Mouse (Mus musculus) naive thymus-derived CD4-positive, alpha-beta T cell, adult 2 months (primary cell): Measurements from ENCODE around the gene Msl3l2.
A peak's percentile ranks its signal among the peaks of the same experiment; 100 is the strongest.

Experiments used
- DNase-seq: peaks from one replicate; pipeline ENCODE4 v3.0.0-alpha.2; 2011; ENCODE audit warnings: low read depth

Msl3l2 gene

DNA sequence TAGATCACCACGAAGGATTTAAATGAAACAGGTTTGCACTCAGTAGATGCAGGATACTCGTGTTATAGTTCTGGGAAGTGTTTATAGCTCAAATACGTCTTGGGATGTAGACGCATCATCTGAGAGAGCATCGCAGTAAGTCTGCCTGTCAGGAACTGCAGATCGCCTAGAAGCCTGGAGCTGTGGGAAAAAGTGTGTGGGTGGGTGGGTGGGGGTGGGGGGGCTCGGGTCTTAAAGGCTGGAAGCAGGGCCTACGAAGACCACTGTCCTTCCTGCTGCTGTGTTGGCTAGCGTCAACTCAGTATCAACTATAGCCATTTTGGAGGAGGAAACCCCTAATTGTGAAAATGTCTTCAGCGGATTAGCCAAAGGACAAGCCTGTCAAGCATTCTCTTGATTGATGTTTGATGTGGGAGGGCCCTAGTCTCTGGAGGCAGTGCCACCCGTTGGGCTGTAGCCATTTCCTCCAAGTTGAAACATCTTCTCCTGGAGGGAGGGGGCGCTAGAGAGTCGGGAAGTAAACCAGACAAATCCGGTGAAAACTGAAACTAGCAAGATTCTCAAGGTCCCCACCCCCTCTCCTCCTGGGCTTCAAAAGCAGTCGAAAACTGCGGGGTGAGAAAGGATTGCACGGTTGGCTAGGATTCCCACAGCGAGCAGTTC is at the start of gene Msl3l2:
Gene Msl3l2, plus strand, starts transcription at position 585 of the 663 bp plus-strand sequence.
- peak; percentile 91 for DNase-seq

DNA sequence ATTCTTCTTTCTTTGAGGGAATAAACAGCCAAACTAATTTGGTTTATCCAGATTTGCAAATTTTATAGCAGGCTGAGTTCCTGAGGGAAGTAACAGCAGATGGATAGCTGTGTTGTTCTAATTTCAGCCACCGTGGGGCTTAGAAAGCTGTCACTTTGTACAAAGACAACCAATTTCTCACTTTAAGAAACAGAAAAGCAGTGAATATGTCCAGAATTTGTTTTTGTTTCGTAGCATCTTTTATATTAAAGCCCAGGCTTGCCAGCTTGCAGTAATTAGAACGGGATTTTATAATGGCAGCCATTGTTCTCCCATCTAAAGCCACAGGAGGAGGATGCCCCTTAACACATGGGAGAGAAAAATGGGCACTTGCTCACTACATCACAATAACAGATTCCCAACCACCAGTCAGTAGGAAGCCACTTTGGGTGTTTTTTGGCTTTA is 47.7 kb upstream of the Msl3l2 start:
- no peak for DNase-seq

DNA sequence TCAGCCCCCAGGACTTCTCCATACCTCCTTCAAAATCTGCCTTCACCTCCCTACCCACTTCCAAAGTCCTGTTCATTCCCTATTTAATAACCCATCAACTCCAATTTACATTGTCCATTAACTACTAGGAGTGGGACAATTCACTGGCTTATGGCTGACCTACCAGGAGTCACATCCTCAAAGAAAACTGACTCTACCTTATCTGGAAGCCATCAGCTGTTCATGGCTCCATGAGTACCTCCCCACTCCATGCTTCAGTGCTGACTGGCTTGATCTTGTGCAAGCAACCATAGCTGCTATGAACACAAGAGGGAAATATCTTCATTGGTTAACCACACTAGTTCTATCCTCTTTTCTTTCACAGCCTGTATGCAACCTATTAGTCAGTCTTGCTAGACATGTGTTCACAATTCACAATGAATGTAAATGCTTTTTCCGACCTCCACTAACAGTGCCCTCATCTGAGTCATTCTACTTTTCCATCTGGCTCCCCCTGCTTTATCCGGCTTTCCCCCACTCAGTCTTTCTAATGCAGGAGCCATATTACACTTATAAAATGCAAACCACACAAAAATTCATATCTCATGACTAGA is 45.4 kb upstream of the Msl3l2 start:
- no peak for DNase-seq

DNA sequence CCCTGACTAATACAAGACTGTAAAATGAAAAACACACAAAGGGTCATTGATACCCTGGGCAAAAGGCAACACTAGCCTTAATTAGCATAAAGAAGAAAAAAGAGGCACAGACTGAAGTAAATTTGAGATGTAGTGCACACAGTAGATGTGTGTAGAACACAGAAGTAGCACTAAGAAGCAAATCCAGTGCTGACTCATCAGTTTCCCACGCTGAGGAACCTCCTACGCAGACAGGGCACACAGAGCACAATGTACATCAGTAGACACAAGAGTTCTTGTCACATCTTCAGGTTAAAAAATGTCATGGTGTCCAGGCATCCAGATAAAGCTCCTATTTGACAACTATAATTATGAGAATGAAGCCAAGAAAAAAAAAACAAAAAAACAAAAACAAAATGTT is 44.0 kb upstream of the Msl3l2 start:
- no peak for DNase-seq

DNA sequence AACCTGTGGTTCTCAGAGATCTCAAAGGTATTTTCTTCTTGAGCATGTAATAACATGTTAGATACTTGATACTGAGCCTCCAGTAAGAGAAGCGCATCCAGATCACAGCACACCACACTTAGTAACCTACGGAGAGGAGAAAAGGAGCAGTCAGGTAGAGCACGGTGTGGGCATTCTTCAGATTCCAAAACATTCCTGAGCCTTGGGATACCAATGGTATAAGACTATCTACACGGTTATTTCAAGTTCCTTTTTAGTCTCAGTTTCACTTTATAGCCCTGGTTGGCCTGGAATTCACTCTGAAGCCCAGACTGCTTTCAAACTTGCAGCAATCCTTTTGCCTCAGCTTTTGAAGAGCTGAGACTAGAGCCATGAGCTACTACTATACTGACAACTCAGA is 17.0 kb upstream of the Msl3l2 start:
- DNase-seq, result no peak

DNA sequence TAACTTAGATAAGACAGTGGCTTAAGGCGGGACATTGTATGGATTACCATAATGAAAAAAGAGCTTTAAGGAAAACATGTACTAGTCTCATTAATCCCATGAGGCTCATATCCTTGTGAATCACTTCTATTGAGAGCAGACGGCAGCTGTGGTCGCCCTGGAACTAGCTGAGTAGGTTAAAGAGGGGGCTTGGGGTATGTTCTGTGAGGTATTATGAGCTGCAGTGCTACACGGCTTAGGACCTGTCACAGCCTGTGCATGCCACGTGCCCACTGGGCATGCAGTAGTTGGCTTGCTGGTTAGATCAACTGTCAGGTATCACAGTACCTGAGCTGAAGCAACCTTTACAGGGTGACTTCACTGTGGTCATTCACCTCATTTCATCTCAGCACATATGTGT is 12.1 kb upstream of the Msl3l2 start:
- no peak for DNase-seq

DNA sequence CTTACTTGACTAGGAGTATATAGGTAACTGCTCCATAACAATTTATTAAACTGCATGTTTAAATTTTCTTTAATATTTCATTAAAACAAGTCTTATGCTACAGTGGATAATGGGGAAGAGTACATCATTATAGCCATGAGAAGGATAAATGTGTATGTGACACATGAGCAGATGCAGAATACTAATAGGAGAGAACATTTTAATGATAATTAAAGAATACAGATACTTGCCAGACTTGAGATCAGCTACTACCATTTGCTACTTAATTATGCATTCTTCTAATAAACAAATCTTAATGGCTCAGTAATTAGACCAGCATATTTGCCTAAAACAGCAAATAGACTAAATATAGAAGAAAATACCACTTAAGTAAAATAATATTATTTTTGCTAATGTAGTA is 10.0 kb upstream of the Msl3l2 start:
- no peak for DNase-seq

DNA sequence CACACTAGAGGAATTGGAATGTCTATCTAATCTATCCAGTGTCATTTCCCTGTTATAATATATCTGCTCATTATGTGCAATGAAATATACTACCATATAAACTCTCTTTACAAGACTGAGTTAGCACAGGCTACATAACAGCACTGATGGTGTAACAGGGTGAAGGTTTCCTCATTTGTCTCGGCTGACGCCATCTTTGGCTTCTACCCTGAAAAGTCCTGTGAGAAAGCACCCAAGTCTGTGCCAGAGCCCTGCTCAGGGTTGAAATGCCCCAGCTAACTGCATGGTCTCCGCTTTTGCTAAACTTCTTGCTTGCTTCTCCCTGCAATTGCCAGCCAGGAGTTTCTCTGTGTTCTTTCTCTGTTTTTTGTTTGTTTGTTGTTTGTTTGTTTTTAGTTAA is 7.6 kb upstream of the Msl3l2 start:
- no peak for DNase-seq

DNA sequence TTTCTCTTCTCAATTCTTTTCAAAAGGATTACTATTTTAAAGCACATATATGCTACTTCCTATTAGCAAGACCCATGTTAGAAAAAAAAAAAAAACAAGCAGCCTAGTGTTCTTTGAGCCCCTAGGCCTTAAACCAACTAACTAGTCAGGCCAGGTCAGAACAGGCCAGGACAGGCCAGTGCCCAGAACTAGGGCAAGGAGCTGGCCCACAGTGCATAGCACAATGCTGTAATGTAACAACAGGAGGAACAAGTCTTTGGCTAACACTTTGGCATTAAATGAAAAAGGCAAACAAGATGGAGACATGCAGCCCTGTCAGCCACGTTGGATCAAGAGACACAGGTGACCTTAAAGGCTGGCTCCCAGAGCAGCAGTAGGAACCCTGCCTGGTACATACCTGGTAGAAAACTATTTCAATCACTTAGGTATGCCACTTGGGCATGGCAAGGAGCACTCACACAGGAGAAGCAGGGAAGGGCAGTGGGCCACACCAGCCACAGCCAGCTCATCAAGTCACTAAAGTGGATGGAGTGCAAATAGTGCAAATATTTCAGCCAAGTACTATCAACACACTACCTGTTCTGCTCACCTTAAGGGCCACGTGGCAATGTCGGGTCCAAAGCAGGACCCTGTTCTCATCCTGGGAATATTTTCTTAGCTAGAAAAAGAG is 6.9 kb upstream of the Msl3l2 start:
- DNase-seq, result no peak

DNA sequence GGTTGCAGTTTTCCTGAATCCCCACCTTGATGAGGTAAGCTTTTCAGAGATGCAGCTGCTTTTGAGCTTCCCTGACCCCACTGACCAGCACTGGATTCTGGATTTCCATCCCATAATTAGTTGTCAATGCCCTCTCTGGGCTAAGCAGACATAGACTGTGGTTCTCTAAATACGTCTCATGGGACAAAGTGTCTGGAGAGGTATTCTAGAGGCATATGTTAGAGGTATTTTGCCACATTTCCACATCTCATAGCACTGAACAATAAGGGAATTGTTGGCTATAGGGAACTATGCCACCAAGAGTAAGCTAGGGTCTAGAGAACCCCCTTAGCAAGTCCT is 248 bp downstream of the Msl3l2 start:
- DNase-seq, result no peak

DNA sequence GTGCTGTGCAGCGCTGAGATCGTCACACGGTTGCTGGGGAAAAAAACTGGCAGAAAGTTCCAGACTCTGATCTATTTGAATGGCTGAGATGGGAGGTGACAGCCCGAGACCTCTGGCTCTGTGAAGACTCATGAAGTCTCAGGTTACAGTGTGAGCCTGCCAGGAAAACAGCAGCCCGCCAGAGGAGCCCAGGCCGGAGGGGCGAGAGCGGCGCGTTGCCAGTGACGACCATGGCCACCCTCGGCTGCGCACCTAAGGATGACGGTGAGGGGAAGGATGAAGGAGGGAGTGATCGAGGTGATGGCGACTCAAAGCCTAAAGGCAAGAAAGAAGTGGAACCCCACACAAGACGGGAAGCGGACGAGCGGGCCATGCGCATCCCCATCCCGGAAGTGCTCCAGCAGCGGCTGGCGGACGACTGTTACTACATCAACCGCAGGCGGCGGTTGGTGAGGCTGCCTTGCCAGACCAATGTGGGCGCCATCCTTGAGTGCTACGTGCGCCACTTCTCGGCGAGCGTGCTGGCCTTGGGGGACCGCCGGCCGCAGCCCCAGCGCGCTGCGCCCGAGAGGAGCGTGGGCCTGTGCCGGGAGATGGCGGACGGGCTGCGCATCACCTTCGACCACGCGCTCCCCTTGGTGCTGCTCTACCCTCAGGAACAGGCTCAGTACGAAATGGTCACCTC is 8.4 kb downstream of the Msl3l2 start:
- DNase-seq, result peak; percentile 79

DNA sequence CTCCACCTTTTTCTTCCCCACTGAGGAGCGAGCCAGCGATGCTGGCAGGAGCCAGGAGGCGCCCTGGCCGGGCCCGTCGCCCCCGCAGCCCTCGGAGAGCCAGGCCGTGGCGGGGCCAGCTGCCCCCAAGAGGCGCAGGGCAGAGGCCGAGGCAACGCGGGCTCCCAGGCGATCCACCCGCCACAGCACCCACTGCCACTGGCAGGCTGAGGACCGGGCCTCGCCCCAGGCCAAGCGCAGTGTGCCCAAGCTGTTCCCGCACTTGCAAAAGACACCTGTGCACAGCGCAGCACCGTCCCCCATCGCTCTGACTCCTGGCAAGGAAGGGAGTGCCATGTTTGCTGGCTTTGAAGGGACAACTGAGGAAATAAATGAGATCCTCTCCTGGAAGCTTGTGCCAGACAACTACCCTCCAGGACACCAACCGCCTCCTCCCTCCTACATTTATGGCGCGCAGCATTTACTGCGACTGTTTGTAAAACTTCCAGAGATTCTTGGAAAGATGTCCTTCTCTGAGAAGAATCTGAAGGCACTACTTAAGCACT is 9.0 kb downstream of the Msl3l2 start:
- no peak for DNase-seq

DNA sequence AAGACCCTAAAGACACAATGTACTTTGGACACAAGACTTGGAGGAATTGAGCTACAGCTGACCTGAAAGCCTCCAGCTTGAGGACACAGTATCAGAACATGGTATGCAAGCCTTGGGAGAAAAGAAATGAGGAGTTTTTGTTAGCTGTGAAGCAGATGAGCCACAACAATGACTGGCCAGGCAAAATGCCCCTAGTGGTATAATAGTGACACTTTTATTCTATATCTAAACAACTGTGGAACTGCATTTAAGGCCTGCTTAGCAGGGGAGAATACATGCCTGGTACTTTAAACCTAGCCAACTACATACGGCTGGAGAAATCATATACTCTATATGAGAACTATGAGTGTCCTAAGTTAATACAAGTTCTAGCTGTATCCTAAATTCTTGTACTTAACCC is 20.3 kb downstream of the Msl3l2 start:
- DNase-seq, result no peak

DNA sequence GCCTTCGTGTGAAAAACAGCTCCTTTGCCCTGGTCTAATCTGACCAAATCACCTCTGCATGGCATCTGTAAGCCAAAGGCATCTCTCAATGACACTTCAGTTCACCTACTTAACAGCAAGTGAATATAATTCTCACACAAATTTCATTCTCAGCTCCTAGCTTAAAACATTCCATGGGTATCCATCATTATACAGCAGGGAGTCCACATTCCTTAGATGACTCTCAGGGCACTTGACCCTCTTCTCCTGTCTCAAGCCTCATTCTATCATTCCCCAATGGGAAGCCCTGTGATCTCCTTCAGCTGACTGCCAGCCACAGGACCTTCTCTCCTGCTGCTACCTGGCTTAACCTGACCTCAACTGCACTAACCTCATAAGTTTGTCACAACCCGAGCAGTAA is 22.9 kb downstream of the Msl3l2 start:
- DNase-seq, result no peak

DNA sequence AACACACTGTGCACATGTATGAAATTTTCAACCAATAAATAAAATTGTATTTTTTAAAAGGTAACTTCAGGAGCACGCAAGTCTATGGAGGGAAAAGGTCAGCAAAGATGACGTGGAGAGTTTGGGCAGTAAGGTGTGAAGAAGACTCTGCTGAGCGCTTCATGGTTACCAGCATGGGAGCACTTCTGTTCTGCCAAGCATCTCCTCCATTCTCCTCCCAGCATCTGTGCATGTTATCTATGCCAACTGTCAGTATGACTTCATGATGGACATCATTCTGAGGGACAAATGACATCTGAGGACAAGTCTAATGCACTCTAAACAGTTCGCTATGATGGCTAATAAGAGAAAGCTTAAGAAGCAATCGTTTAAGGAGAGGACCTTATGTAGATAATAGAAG is 30.5 kb downstream of the Msl3l2 start:
- no peak for DNase-seq

DNA sequence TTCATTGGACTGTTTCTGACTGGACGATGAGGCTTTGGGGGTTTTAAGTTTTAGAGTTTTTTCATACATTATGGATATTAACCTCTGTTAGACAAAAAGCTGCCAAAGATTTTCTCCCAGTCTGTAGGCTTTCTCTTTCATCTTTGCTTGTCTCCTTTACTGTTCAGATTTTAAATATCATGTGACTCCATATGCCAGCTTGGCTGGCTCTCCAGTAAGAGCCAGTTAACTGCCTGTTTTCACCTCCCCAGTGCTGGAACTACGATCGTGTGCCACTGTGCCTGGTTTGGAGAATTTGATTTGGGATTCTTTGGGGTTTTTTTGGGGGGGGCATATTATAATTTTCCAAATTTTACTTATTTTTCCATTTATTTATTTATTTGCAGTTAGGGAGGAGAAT is 42.2 kb downstream of the Msl3l2 start:
- no peak for DNase-seq

DNA sequence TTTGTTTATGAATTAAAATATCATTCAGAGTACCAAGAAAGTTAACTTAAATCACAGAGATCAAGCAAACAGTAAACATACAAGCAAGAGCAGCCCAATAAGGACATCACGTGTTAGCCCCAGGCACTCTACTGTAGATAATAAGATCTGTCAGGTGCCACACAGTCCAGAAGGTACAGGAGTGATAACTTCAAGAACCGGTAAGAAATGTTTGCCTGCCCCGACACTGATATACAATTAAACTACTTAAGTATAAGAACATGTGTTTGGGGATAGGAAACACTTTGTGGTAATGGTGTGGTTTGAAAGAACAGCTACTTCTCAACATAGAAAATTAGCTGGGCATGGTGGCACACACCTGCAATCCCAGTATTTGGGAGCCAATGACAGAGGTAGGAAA is 50.2 kb downstream of the Msl3l2 start:
- no peak for DNase-seq

DNA sequence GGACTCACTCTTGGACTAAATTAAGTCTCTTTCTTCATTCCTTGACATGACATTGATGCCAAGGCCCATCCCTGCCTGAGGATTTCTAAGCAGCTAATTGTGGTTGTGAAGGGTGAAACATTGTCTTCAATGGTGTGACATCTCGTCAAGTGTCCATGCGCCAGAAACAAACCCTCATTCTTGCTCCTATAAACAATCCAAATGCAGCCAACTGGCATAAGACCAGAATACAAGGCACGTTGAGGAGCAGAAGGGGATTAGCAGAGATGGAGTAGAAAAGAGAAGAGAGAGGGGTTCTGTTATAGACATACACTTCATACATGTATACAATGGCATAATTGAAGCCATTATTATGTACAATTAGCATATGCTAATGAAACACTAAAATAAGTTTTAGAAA is 51.5 kb downstream of the Msl3l2 start:
- DNase-seq, result no peak

DNA sequence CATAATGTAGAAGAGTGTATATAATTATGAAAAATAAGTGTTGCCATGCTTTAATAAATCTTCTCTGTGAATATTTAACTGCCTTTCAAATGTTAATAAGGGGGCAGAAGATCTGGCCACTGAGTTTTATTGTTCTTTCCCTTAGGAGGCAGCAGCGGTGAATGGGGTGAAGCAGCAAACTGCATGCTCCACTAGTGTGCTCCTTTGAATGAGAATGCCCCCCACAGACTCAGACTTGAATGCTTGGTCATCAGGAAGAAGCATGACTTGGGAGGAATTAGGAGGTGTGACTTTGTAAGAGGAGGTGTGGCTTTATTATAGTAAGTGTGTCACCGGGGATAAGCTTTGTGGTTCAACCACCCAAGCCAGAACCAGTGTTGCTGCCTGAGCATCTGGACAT is 52.0 kb downstream of the Msl3l2 start:
- no peak for DNase-seq

DNA sequence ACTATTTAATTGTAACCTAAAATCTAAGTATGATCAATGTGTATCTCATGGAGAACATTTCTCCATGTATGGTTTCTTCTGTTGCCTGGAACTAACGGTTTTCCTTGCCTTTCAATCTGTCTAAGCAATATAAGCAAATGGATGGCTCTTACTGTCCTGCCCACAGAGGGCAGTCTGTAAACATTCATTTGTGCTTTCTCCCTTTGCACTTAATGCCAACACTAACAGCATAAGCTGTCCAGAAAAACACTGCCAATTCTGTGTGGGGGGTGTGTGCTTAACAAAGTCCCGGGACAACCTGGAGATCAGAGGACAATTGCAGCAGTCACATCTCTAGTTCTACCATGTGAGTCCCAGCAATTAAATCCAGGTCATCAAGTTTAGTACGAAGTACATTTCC is 57.7 kb downstream of the Msl3l2 start:
- no peak for DNase-seq

DNA sequence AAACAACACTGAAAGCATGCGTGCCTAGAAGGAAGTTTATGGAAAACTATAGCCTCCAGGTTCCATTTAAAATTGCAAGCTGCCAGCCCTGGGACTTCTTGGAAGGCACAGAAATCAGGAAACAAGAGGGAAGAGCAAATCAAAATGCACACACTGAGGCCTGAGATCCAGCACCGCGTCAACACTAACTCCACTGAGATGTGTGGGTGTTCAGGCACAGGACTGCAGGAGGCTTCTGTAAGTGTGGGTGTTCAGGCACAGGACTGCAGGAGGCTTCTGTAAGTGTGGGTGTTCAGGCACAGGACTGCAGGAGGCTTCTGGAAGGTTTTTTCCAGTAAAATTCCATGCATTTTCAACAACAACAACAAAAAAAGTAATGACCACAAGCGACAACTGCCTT is 59.0 kb downstream of the Msl3l2 start:
- DNase-seq, result no peak
